Mouse (Mus musculus): ENCODE measurements around the gene Smo. TPM values are rescaled to one million over a fixed set of nuclear protein-coding genes. Genes with fewer than 3 reads are reported as not detected.

Gene Smo
- polyA plus RNA-seq (2015; fragmentation: Nextera tagmentation; extraction: Ambion mirVana) = 3.2 and 3.6 TPM in 2 replicates

- H3K27me3 ChIP-seq = peaks cover 71% of the 10 kb centered on the region
- peak within 1 kb of the TSS; percentile 59 for H3K27ac ChIP-seq (replicated peaks)
- H3K36me3 ChIP-seq (replicated peaks) = no peaks in the 10 kb centered on the region
- ATAC-seq (ENCODE audit: insufficient read depth) = peak; percentile 71
- peak within 1 kb of the TSS; percentile 68 for H3K4me3 ChIP-seq (replicated peaks)
- peaks cover 27% of the 10 kb centered on the region for H3K4me1 ChIP-seq (replicated peaks)
- under 1% methylated on average over 25 of the region's 30 CpGs for WGBS (ENCODE audit: insufficient replicate concordance)
- H3K9me3 ChIP-seq (replicated peaks) = no peaks in the 10 kb centered on the region
- H3K9ac ChIP-seq = peak within 1 kb of the TSS; percentile 70
- H3K4me2 ChIP-seq = peak within 1 kb of the TSS; percentile 96
These were observed at the start of gene Smo for GRCm38 (mm10) chr6:29735336-29735688. Gene Smo, plus strand, starts transcription at chr6:29735503.

- no peaks in the 10 kb centered on the region for H3K9me3 ChIP-seq (replicated peaks)
- H3K27ac ChIP-seq (replicated peaks) = no peak overlapping the region
- 73% methylated on average over 4 of the region's 4 CpGs for WGBS (ENCODE audit: insufficient replicate concordance)
- no peak overlapping the region for H3K4me2 ChIP-seq
- H3K4me3 ChIP-seq (replicated peaks) = no peak overlapping the region
- H3K9ac ChIP-seq = no peak overlapping the region
- ATAC-seq (ENCODE audit: insufficient read depth) = no peak
- peaks cover 6% of the 10 kb centered on the region; the same call in 1 of the 2 replicates for H3K4me1 ChIP-seq (replicated peaks)
- peaks cover 41% of the 10 kb centered on the region for H3K27me3 ChIP-seq
- no peaks in the 10 kb centered on the region for H3K36me3 ChIP-seq (replicated peaks)
These were observed 49.4 kb upstream of the Smo start for GRCm38 (mm10) chr6:29685952-29686351.

GRCm38 (mm10) chr6:29689458-29689857, 45.8 kb upstream of the Smo start:
- no peak overlapping the region for H3K9ac ChIP-seq
- no peak overlapping the region for H3K27ac ChIP-seq (replicated peaks)
- peaks cover 53% of the 10 kb centered on the region for H3K27me3 ChIP-seq
- peaks cover 13% of the 10 kb centered on the region for H3K4me1 ChIP-seq (replicated peaks)
- no peaks in the 10 kb centered on the region for H3K36me3 ChIP-seq (replicated peaks)
- no peak overlapping the region for H3K4me2 ChIP-seq
- ATAC-seq (ENCODE audit: insufficient read depth) = no peak
- no peaks in the 10 kb centered on the region for H3K9me3 ChIP-seq (replicated peaks)
- no peak overlapping the region for H3K4me3 ChIP-seq (replicated peaks)
- WGBS (ENCODE audit: insufficient replicate concordance) = 61% methylated on average over 8 of the region's 8 CpGs

GRCm38 (mm10) chr6:29693953-29694352, 41.4 kb upstream of the Smo start, which contains the start of gene Tspan33:
Gene Tspan33, plus strand, starts transcription at chr6:29694222.
- peaks cover 11% of the 10 kb centered on the region for H3K36me3 ChIP-seq (replicated peaks)
- 0% methylated on average over 41 of the region's 41 CpGs for whole genome bisulfite sequencing (ENCODE audit: insufficient replicate concordance)
- H3K9ac ChIP-seq = peak within 1 kb of the TSS; percentile 100
- H3K27ac ChIP-seq (replicated peaks) = peak within 1 kb of the TSS; percentile 96
- H3K27me3 ChIP-seq = peaks cover 40% of the 10 kb centered on the region
- ATAC-seq (ENCODE audit: insufficient read depth) = peak; percentile 74
- peak within 1 kb of the TSS; percentile 96 for H3K4me3 ChIP-seq (replicated peaks)
- peaks cover 43% of the 10 kb centered on the region for H3K4me1 ChIP-seq (replicated peaks)
- H3K9me3 ChIP-seq (replicated peaks) = no peaks in the 10 kb centered on the region
- H3K4me2 ChIP-seq = peak within 1 kb of the TSS; percentile 86

GRCm38 (mm10) chr6:29694375-29695289, 40.7 kb upstream of the Smo start:
- Histone ChIP-seq H3K27ac (replicated peaks) (peak overlapping the region; percentile 96), H3K9me3 (replicated peaks) (no peaks in the 10 kb centered on the region), H3K27me3 (peaks cover 35% of the 10 kb centered on the region), H3K9ac (peak overlapping the region; percentile 100), H3K4me1 (replicated peaks) (peaks cover 48% of the 10 kb centered on the region), H3K36me3 (replicated peaks) (peaks cover 16% of the 10 kb centered on the region), H3K4me2 (peak overlapping the region; percentile 86), H3K4me3 (replicated peaks) (peak overlapping the region; percentile 96)
- 2% methylated on average over 35 of the region's 35 CpGs for WGBS (ENCODE audit: insufficient replicate concordance)
- ATAC-seq (ENCODE audit: insufficient read depth) = no peak

- WGBS (ENCODE audit: insufficient replicate concordance) = 13% methylated on average over 3 of the region's 3 CpGs
- peaks cover 30% of the 10 kb centered on the region for H3K27me3 ChIP-seq
- no peak for ATAC-seq (ENCODE audit: insufficient read depth)
- H3K9me3 ChIP-seq (replicated peaks) = no peaks in the 10 kb centered on the region
- peaks cover 16% of the 10 kb centered on the region for H3K36me3 ChIP-seq (replicated peaks)
- H3K27ac ChIP-seq (replicated peaks) = peak overlapping the region; percentile 96
- peak overlapping the region; percentile 100 for H3K9ac ChIP-seq
- peak overlapping the region; percentile 96 for H3K4me3 ChIP-seq (replicated peaks)
- peak overlapping the region; percentile 86 for H3K4me2 ChIP-seq
- peaks cover 50% of the 10 kb centered on the region for H3K4me1 ChIP-seq (replicated peaks)
These were observed 40.0 kb upstream of the Smo start for GRCm38 (mm10) chr6:29695290-29695674.

GRCm38 (mm10) chr6:29695975-29696374, 39.3 kb upstream of the Smo start:
- peak overlapping the region; percentile 86 for H3K4me2 ChIP-seq
- H3K4me1 ChIP-seq (replicated peaks) = peaks cover 56% of the 10 kb centered on the region
- peaks cover 23% of the 10 kb centered on the region for H3K27me3 ChIP-seq
- peaks cover 22% of the 10 kb centered on the region for H3K36me3 ChIP-seq (replicated peaks)
- peak overlapping the region; percentile 96 for H3K4me3 ChIP-seq (replicated peaks)
- 19% methylated on average over 7 of the region's 7 CpGs for WGBS (ENCODE audit: insufficient replicate concordance)
- peak overlapping the region; percentile 100 for H3K9ac ChIP-seq
- ATAC-seq (ENCODE audit: insufficient read depth) = no peak
- no peaks in the 10 kb centered on the region for H3K9me3 ChIP-seq (replicated peaks)
- H3K27ac ChIP-seq (replicated peaks) = peak overlapping the region; percentile 96

- ATAC-seq (ENCODE audit: insufficient read depth) = no peak
- H3K4me2 ChIP-seq = peak overlapping the region; percentile 86
- peak overlapping the region; percentile 96 for H3K27ac ChIP-seq (replicated peaks)
- peaks cover 12% of the 10 kb centered on the region for H3K27me3 ChIP-seq
- peaks cover 68% of the 10 kb centered on the region for H3K4me1 ChIP-seq (replicated peaks)
- peaks cover 24% of the 10 kb centered on the region for H3K36me3 ChIP-seq (replicated peaks)
- H3K9me3 ChIP-seq (replicated peaks) = no peaks in the 10 kb centered on the region
- H3K4me3 ChIP-seq (replicated peaks) = peak overlapping the region; percentile 96
- peak overlapping the region; percentile 100 for H3K9ac ChIP-seq
These were observed 38.2 kb upstream of the Smo start for GRCm38 (mm10) chr6:29697139-29697538.

- Histone ChIP-seq H3K9ac (peak overlapping the region; percentile 100), H3K27ac (replicated peaks) (peak overlapping the region; percentile 96), H3K4me1 (replicated peaks) (peaks cover 72% of the 10 kb centered on the region), H3K27me3 (peaks cover 8% of the 10 kb centered on the region), H3K9me3 (replicated peaks) (no peaks in the 10 kb centered on the region), H3K36me3 (replicated peaks) (peaks cover 24% of the 10 kb centered on the region), H3K4me2 (peak overlapping the region; percentile 86), H3K4me3 (replicated peaks) (peak overlapping the region; percentile 96)
- WGBS (ENCODE audit: insufficient replicate concordance) = 6% methylated on average over 3 of the region's 3 CpGs
- ATAC-seq (ENCODE audit: insufficient read depth) = peak; percentile 78
These were observed 37.8 kb upstream of the Smo start for GRCm38 (mm10) chr6:29697548-29697947.

- 30% methylated on average over 7 of the region's 7 CpGs for WGBS (ENCODE audit: insufficient replicate concordance)
- peak overlapping the region; percentile 86 for H3K4me2 ChIP-seq
- peaks cover 39% of the 10 kb centered on the region for H3K36me3 ChIP-seq (replicated peaks)
- H3K27ac ChIP-seq (replicated peaks) = peak overlapping the region; percentile 96
- peaks cover 74% of the 10 kb centered on the region for H3K4me1 ChIP-seq (replicated peaks)
- H3K9me3 ChIP-seq (replicated peaks) = no peaks in the 10 kb centered on the region
- peak overlapping the region; percentile 96 for H3K4me3 ChIP-seq (replicated peaks)
- no peaks in the 10 kb centered on the region for H3K27me3 ChIP-seq
- H3K9ac ChIP-seq = peak overlapping the region; percentile 68
- ATAC-seq (ENCODE audit: insufficient read depth) = peak; percentile 46
These were observed 36.1 kb upstream of the Smo start for GRCm38 (mm10) chr6:29699085-29699745.

GRCm38 (mm10) chr6:29701051-29701450, 34.3 kb upstream of the Smo start:
- Histone ChIP-seq H3K4me3 (replicated peaks) (peak overlapping the region; percentile 50), H3K36me3 (replicated peaks) (peaks cover 57% of the 10 kb centered on the region), H3K9ac (peak overlapping the region; percentile 72), H3K4me1 (replicated peaks) (peaks cover 86% of the 10 kb centered on the region), H3K9me3 (replicated peaks) (no peaks in the 10 kb centered on the region), H3K4me2 (peak overlapping the region; percentile 75), H3K27me3 (no peaks in the 10 kb centered on the region), H3K27ac (replicated peaks) (peak overlapping the region; percentile 99)
- ATAC-seq (ENCODE audit: insufficient read depth) = peak; percentile 84
- WGBS (ENCODE audit: insufficient replicate concordance) = 18% methylated on average over 6 of the region's 6 CpGs
